Mouse (Mus musculus): ENCODE results near the gene Gm21988. TPM values are rescaled to one million over a fixed set of nuclear protein-coding genes. Genes with fewer than 3 reads are reported as not detected.
A peak's percentile ranks its signal among the peaks of the same experiment; 100 is the strongest.

Gm21988 gene
- 13.8 and 15.7 TPM in 2 replicates for polyA plus RNA-seq (2015; fragmentation: Nextera tagmentation; extraction: Ambion mirVana)

- peak within 1 kb of the TSS; percentile 88 for H3K27ac ChIP-seq (ENCODE audit: low read depth, low read length)
- peak; percentile 53 for ATAC-seq
- under 1% methylated on average over 31 of the region's 35 CpGs for WGBS
- peak within 1 kb of the TSS; percentile 96 for H3K4me2 ChIP-seq (ENCODE audit: low read length)
- peaks cover 25% of the 10 kb centered on the region for H3K4me1 ChIP-seq (ENCODE audit: control insufficient read depth, insufficient read depth, low read depth, low read length)
- no peaks in the 10 kb centered on the region for H3K9me3 ChIP-seq (ENCODE audit: control insufficient read depth, low read length)
- H3K27me3 ChIP-seq (replicated peaks; ENCODE audit: control insufficient read depth, insufficient read depth, low read length): no peaks in the 10 kb centered on the region
- peak within 1 kb of the TSS; percentile 95 for H3K9ac ChIP-seq (ENCODE audit: low read depth, low read length)
- peaks cover 4% of the 10 kb centered on the region for H3K36me3 ChIP-seq (ENCODE audit: control insufficient read depth, insufficient read depth, low read length)
- peak within 1 kb of the TSS; percentile 93 for H3K4me3 ChIP-seq (ENCODE audit: low read length)
Observed at GRCm38 (mm10) chr11:70239541-70240279, at the start of gene Gm21988, which contains the start of gene Rnasek. Gm21988 (minus strand) TSS chr11:70239830. Rnasek (minus strand) TSS chr11:70239842.

GRCm38 (mm10) chr11:70289236-70289635 lies 49.6 kb upstream of the Gm21988 start:
- H3K4me2 ChIP-seq (ENCODE audit: low read length): no peak overlapping the region
- no peak overlapping the region for H3K27ac ChIP-seq (ENCODE audit: low read depth, low read length)
- WGBS: 44% methylated on average over 6 of the region's 6 CpGs
- no peaks in the 10 kb centered on the region for H3K9me3 ChIP-seq (ENCODE audit: control insufficient read depth, low read length)
- no peaks in the 10 kb centered on the region for H3K27me3 ChIP-seq (replicated peaks; ENCODE audit: control insufficient read depth, insufficient read depth, low read length)
- no peak for ATAC-seq
- no peaks in the 10 kb centered on the region for H3K36me3 ChIP-seq (ENCODE audit: control insufficient read depth, insufficient read depth, low read length)
- H3K4me1 ChIP-seq (ENCODE audit: control insufficient read depth, insufficient read depth, low read depth, low read length): 0 out of 2 replicates have a peak, but pooled peaks cover 2% of the 10 kb centered on the region
- no peak overlapping the region for H3K4me3 ChIP-seq (ENCODE audit: low read length)
- H3K9ac ChIP-seq (ENCODE audit: low read depth, low read length): 0 out of 2 replicates have a peak overlapping the region, but pooled peaks have one; percentile 14

GRCm38 (mm10) chr11:70288102-70288501 lies 48.5 kb upstream of the Gm21988 start:
- ATAC-seq: no peak
- no peaks in the 10 kb centered on the region for H3K36me3 ChIP-seq (ENCODE audit: control insufficient read depth, insufficient read depth, low read length)

GRCm38 (mm10) chr11:70285686-70286085 lies 46.1 kb upstream of the Gm21988 start:
- no peak for ATAC-seq
- Histone ChIP-seq H3K9ac (ENCODE audit: low read depth, low read length) (no peak overlapping the region), H3K36me3 (ENCODE audit: control insufficient read depth, insufficient read depth, low read length) (no peaks in the 10 kb centered on the region), H3K4me1 (ENCODE audit: control insufficient read depth, insufficient read depth, low read depth, low read length) (0 out of 2 replicates have a peak, but pooled peaks cover 2% of the 10 kb centered on the region), H3K9me3 (ENCODE audit: control insufficient read depth, low read length) (no peaks in the 10 kb centered on the region), H3K27ac (ENCODE audit: low read depth, low read length) (no peak overlapping the region), H3K4me3 (ENCODE audit: low read length) (no peak overlapping the region), H3K27me3 (replicated peaks; ENCODE audit: control insufficient read depth, insufficient read depth, low read length) (no peaks in the 10 kb centered on the region), H3K4me2 (ENCODE audit: low read length) (no peak overlapping the region)
- 81% methylated on average over 5 of the region's 5 CpGs for WGBS

More at GRCm38 (mm10) chr11:70288102-70288501, 48.5 kb upstream of the Gm21988 start:
- Histone ChIP-seq H3K27me3 (replicated peaks; ENCODE audit: control insufficient read depth, insufficient read depth, low read length) (no peaks in the 10 kb centered on the region), H3K4me2 (ENCODE audit: low read length) (no peak overlapping the region), H3K4me1 (ENCODE audit: control insufficient read depth, insufficient read depth, low read depth, low read length) (0 out of 2 replicates have a peak, but pooled peaks cover 2% of the 10 kb centered on the region), H3K4me3 (ENCODE audit: low read length) (no peak overlapping the region), H3K9ac (ENCODE audit: low read depth, low read length) (no peak overlapping the region), H3K27ac (ENCODE audit: low read depth, low read length) (no peak overlapping the region), H3K9me3 (ENCODE audit: control insufficient read depth, low read length) (no peaks in the 10 kb centered on the region)
- 88% methylated on average over 10 of the region's 10 CpGs for WGBS

- no peak overlapping the region for H3K27ac ChIP-seq (ENCODE audit: low read depth, low read length)
- 87% methylated on average over 3 of the region's 3 CpGs for WGBS
- H3K9me3 ChIP-seq (ENCODE audit: control insufficient read depth, low read length): no peaks in the 10 kb centered on the region
- no peak overlapping the region for H3K4me2 ChIP-seq (ENCODE audit: low read length)
- H3K36me3 ChIP-seq (ENCODE audit: control insufficient read depth, insufficient read depth, low read length): no peaks in the 10 kb centered on the region
- ATAC-seq: no peak
- H3K9ac ChIP-seq (ENCODE audit: low read depth, low read length): no peak overlapping the region
- H3K27me3 ChIP-seq (replicated peaks; ENCODE audit: control insufficient read depth, insufficient read depth, low read length): no peaks in the 10 kb centered on the region
- H3K4me3 ChIP-seq (ENCODE audit: low read length): no peak overlapping the region
- H3K4me1 ChIP-seq (ENCODE audit: control insufficient read depth, insufficient read depth, low read depth, low read length): 0 out of 2 replicates have a peak, but pooled peaks cover 2% of the 10 kb centered on the region
Observed at GRCm38 (mm10) chr11:70284757-70285156, 45.1 kb upstream of the Gm21988 start.

GRCm38 (mm10) chr11:70283666-70284065 lies 44.0 kb upstream of the Gm21988 start:
- Histone ChIP-seq H3K4me2 (ENCODE audit: low read length) (no peak overlapping the region), H3K36me3 (ENCODE audit: control insufficient read depth, insufficient read depth, low read length) (no peaks in the 10 kb centered on the region), H3K9ac (ENCODE audit: low read depth, low read length) (no peak overlapping the region), H3K27ac (ENCODE audit: low read depth, low read length) (no peak overlapping the region), H3K9me3 (ENCODE audit: control insufficient read depth, low read length) (no peaks in the 10 kb centered on the region), H3K4me3 (ENCODE audit: low read length) (no peak overlapping the region), H3K27me3 (replicated peaks; ENCODE audit: control insufficient read depth, insufficient read depth, low read length) (no peaks in the 10 kb centered on the region), H3K4me1 (ENCODE audit: control insufficient read depth, insufficient read depth, low read depth, low read length) (no peaks in the 10 kb centered on the region)
- 88% methylated on average over 4 of the region's 4 CpGs for WGBS
- no peak for ATAC-seq

GRCm38 (mm10) chr11:70280441-70280840 lies 40.8 kb upstream of the Gm21988 start:
- no peaks in the 10 kb centered on the region for H3K4me1 ChIP-seq (ENCODE audit: control insufficient read depth, insufficient read depth, low read depth, low read length)
- no peaks in the 10 kb centered on the region for H3K36me3 ChIP-seq (ENCODE audit: control insufficient read depth, insufficient read depth, low read length)
- 74% methylated on average over 3 of the region's 3 CpGs for WGBS
- H3K9ac ChIP-seq (ENCODE audit: low read depth, low read length): no peak overlapping the region
- no peak overlapping the region for H3K4me3 ChIP-seq (ENCODE audit: low read length)
- H3K4me2 ChIP-seq (ENCODE audit: low read length): no peak overlapping the region
- no peak overlapping the region for H3K27ac ChIP-seq (ENCODE audit: low read depth, low read length)
- ATAC-seq: no peak
- H3K27me3 ChIP-seq (replicated peaks; ENCODE audit: control insufficient read depth, insufficient read depth, low read length): no peaks in the 10 kb centered on the region
- no peaks in the 10 kb centered on the region for H3K9me3 ChIP-seq (ENCODE audit: control insufficient read depth, low read length)

- H3K9ac ChIP-seq (ENCODE audit: low read depth, low read length): no peak overlapping the region
- no peak overlapping the region for H3K27ac ChIP-seq (ENCODE audit: low read depth, low read length)
- no peak for ATAC-seq
- 81% methylated on average over 3 of the region's 3 CpGs for WGBS
- no peak overlapping the region for H3K4me3 ChIP-seq (ENCODE audit: low read length)
- H3K27me3 ChIP-seq (replicated peaks; ENCODE audit: control insufficient read depth, insufficient read depth, low read length): no peaks in the 10 kb centered on the region
- no peaks in the 10 kb centered on the region for H3K4me1 ChIP-seq (ENCODE audit: control insufficient read depth, insufficient read depth, low read depth, low read length)
- no peaks in the 10 kb centered on the region for H3K36me3 ChIP-seq (ENCODE audit: control insufficient read depth, insufficient read depth, low read length)
- H3K9me3 ChIP-seq (ENCODE audit: control insufficient read depth, low read length): no peaks in the 10 kb centered on the region
- no peak overlapping the region for H3K4me2 ChIP-seq (ENCODE audit: low read length)
Observed at GRCm38 (mm10) chr11:70278961-70279360, 39.3 kb upstream of the Gm21988 start.

- Histone ChIP-seq H3K27ac (ENCODE audit: low read depth, low read length) (no peak overlapping the region), H3K4me1 (ENCODE audit: control insufficient read depth, insufficient read depth, low read depth, low read length) (no peaks in the 10 kb centered on the region), H3K36me3 (ENCODE audit: control insufficient read depth, insufficient read depth, low read length) (no peaks in the 10 kb centered on the region), H3K4me2 (ENCODE audit: low read length) (no peak overlapping the region), H3K9ac (ENCODE audit: low read depth, low read length) (no peak overlapping the region), H3K4me3 (ENCODE audit: low read length) (no peak overlapping the region), H3K9me3 (ENCODE audit: control insufficient read depth, low read length) (no peaks in the 10 kb centered on the region), H3K27me3 (replicated peaks; ENCODE audit: control insufficient read depth, insufficient read depth, low read length) (no peaks in the 10 kb centered on the region)
- ATAC-seq: no peak
- WGBS: 88% methylated on average over 7 of the region's 7 CpGs
Observed at GRCm38 (mm10) chr11:70271641-70272040, 32.0 kb upstream of the Gm21988 start.
